Mouse (Mus musculus): ENCODE data around the gene Nlgn3. TPM values are rescaled to one million over a fixed set of nuclear protein-coding genes. Genes with fewer than 3 reads are reported as not detected.

Gene Nlgn3
- polyA plus RNA-seq, 1 experiment, result not detected

DNA sequence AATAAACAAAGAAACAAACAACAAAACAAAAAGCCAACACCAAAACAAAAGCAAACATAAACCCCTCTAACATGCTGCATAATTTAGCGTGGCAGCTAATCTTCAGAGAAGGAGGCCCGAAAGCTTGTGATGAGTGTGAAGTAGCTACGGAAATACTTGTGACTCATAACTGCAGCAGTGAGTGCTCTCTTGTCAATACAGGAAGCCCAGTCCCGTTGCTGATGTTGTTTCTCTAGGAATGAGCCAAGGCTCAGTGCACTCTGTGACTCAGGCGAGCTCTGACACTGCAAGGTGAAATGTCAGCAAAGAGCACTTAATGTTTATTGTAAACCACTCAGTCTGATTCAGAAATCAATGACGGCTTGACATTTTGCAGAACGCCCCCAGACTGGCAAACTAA lies 70.0 kb downstream of the Nlgn3 start:
- no peaks in the 10 kb centered on the region for H3K36me3 ChIP-seq (replicated peaks; ENCODE audit: low read length)
- no peaks in the 10 kb centered on the region for H3K9me3 ChIP-seq
- no peak overlapping the region for H3K4me3 ChIP-seq (replicated peaks)
- peaks cover 3% of the 10 kb centered on the region for H3K27me3 ChIP-seq (replicated peaks)
- H3K4me1 ChIP-seq, result peaks cover 29% of the 10 kb centered on the region
- TF ChIP-seq FLI1 (IDR thresholded peaks at IDR 0.05; ENCODE audit: low read length) (no peak), GATA1 (IDR thresholded peaks at IDR 0.05; ENCODE audit: borderline replicate concordance, low read length) (no peak)

DNA sequence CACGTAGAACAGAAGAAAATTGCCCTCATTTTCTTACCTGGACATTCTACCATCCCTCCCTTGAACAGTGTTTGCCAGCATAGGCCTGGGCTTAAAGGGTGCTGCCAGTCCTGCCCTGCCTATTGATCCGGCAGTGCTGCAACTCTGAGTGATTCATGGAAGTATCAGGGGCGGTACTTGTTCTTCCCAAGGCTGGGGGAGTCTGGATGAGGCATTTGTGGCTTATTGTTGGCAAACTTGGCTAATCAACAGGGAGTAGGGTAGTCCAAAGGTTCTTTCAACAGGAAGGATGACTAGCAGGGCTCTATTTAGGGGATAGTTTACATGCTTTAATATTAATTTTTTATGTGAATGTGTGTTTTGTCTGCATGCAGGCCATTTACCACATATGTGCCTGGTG lies 71.6 kb downstream of the Nlgn3 start:
- Histone ChIP-seq H3K9me3 (no peaks in the 10 kb centered on the region), H3K4me1 (peaks cover 34% of the 10 kb centered on the region), H3K27me3 (replicated peaks) (peaks cover 3% of the 10 kb centered on the region), H3K36me3 (replicated peaks; ENCODE audit: low read length) (no peaks in the 10 kb centered on the region), H3K4me3 (replicated peaks) (no peak overlapping the region)
- TF ChIP-seq FLI1 (IDR thresholded peaks at IDR 0.05; ENCODE audit: low read length), result no peak

DNA sequence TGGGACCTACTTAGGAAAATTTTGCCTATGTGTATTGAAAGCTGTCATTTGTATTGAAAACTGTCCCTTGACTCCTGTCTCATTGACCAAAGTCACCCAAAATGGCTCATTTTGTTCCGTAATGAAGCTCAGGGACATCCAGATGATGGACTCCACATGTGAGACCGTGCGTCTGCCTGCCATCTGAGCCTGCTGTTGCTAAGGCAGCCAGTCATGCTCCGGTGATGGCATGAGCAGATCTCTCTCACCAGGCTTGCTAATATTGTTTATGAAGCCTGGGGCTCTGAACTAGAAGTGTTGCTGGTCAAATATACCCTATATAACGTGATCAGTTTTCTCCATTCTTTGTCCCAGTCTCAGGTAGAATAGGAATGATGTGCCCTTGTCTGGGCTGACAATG lies 74.0 kb downstream of the Nlgn3 start:
- Histone ChIP-seq H3K9me3 (no peaks in the 10 kb centered on the region), H3K4me3 (replicated peaks) (no peak overlapping the region), H3K27me3 (replicated peaks) (peaks cover 11% of the 10 kb centered on the region), H3K4me1 (peaks cover 34% of the 10 kb centered on the region), H3K36me3 (replicated peaks; ENCODE audit: low read length) (no peaks in the 10 kb centered on the region)
- TF ChIP-seq FLI1 (IDR thresholded peaks at IDR 0.05; ENCODE audit: low read length) (no peak), GATA1 (IDR thresholded peaks at IDR 0.05; ENCODE audit: borderline replicate concordance, low read length) (no peak)

Other genes starting within 250 kb of the Nlgn3 start
- gene Tex11, start 239.5 kb upstream of the Nlgn3 start, polyA plus RNA-seq (2012; ENCODE audit: insufficient read depth, low replicate concordance), result not detected in 2 replicates
- 0.11 TPM in 1 of 2 replicates, not detected in the other for gene Slc7a3, start 213.1 kb upstream of the Nlgn3 start, polyA plus RNA-seq (2012; ENCODE audit: insufficient read depth, low replicate concordance)
- 11.0 and 17.3 TPM in 2 replicates for gene Snx12, start 76.6 kb upstream of the Nlgn3 start, polyA plus RNA-seq (2012; ENCODE audit: insufficient read depth, low replicate concordance)
- 4.0 and 6.7 TPM in 2 replicates for gene Foxo4, start 44.6 kb upstream of the Nlgn3 start, polyA plus RNA-seq (2012; ENCODE audit: insufficient read depth, low replicate concordance)
- not detected in 2 replicates for gene Gm614, start 35.2 kb upstream of the Nlgn3 start, polyA plus RNA-seq (2012; ENCODE audit: insufficient read depth, low replicate concordance)
- 11.0 and 35.1 TPM in 2 replicates for gene Il2rg, start 30.9 kb upstream of the Nlgn3 start, polyA plus RNA-seq (2012; ENCODE audit: insufficient read depth, low replicate concordance)
- 0.11 TPM in 1 of 2 replicates, not detected in the other for gene Gm20489, start 30.1 kb upstream of the Nlgn3 start, polyA plus RNA-seq (2012; ENCODE audit: insufficient read depth, low replicate concordance)
- gene Med12, start 25.1 kb upstream of the Nlgn3 start, polyA plus RNA-seq (2012; ENCODE audit: insufficient read depth, low replicate concordance), result 38.3 and 44.1 TPM in 2 replicates
- not detected in 2 replicates for gene Gjb1, start 77.2 kb downstream of the Nlgn3 start, polyA plus RNA-seq (2012; ENCODE audit: insufficient read depth, low replicate concordance)
- gene Zmym3, start 121.7 kb downstream of the Nlgn3 start, polyA plus RNA-seq (2012; ENCODE audit: insufficient read depth, low replicate concordance), result 10.9 and 14.1 TPM in 2 replicates
- gene Nono, start 130.2 kb downstream of the Nlgn3 start, polyA plus RNA-seq (2012; ENCODE audit: insufficient read depth, low replicate concordance), result 3.5 and 24.5 TPM in 2 replicates
- not detected in 2 replicates for gene Itgb1bp2, start 149.9 kb downstream of the Nlgn3 start, polyA plus RNA-seq (2012; ENCODE audit: insufficient read depth, low replicate concordance)
- gene Taf1, start 233.6 kb downstream of the Nlgn3 start, polyA plus RNA-seq (2012; ENCODE audit: insufficient read depth, low replicate concordance), result 1.3 TPM in 1 of 2 replicates, not detected in the other

All from megakaryocyte, embryonic 14.5 days (primary cell).